Mouse (Mus musculus): Measurements from ENCODE around the gene 4930451I11Rik. TPM values are rescaled to one million over a fixed set of nuclear protein-coding genes. Genes with fewer than 3 reads are reported as not detected.

4930451I11Rik gene
- total RNA-seq, 4 experiments from 2014 or later: 2.3 TPM; not detected in 3

- DNase-seq (ENCODE audit: low spot score in 2 of 2): no peak
Observed at GRCm38 (mm10) chr7:126781661-126782370, 49.6 kb downstream of the 4930451I11Rik start.

- DNase-seq (ENCODE audit: low spot score in 2 of 2): no peak
Observed at GRCm38 (mm10) chr7:126780971-126781635, 50.3 kb downstream of the 4930451I11Rik start, which contains the start of gene Tbx6. TSS of gene Tbx6 (plus strand) at chr7:126781483.

Other genes with a start within 250 kb of the 4930451I11Rik start
- 1 to 10 TPM in 2 of 4 experiments, under 1 TPM in 2; 0.63 to 1.4 (median 1.0) TPM for gene Apobr, start 246.7 kb downstream of the 4930451I11Rik start, total RNA-seq (2022)
- gene Cln3, start 245.8 kb downstream of the 4930451I11Rik start, total RNA-seq (2022): 10 to 100 TPM; 28.5 to 49.0 (median 38.7) TPM
- not detected for gene Il27, start 236.7 kb downstream of the 4930451I11Rik start, total RNA-seq (2022)
- 10 to 100 TPM; 15.3 to 22.6 (median 17.7) TPM for gene Nupr1, start 200.8 kb downstream of the 4930451I11Rik start, total RNA-seq (2022)
- 10 to 100 TPM; 28.4 to 39.0 (median 33.6) TPM for gene Sgf29, start 182.3 kb downstream of the 4930451I11Rik start, total RNA-seq (2022)
- gene Sult1a1, start 155.2 kb downstream of the 4930451I11Rik start, total RNA-seq (2022): 1 to 10 TPM; 6.3 to 9.0 (median 7.9) TPM
- 10 to 100 TPM; 82.1 to 97.0 (median 90.2) TPM for gene Bola2, start 136.2 kb downstream of the 4930451I11Rik start, total RNA-seq (2022)
- gene Slx1b, start 135.9 kb downstream of the 4930451I11Rik start, total RNA-seq (2022): 10 to 100 TPM; 17.1 to 23.0 (median 19.6) TPM
- 100 to 1,000 TPM; 132 to 162 (median 149) TPM for gene Coro1a, start 123.9 kb downstream of the 4930451I11Rik start, total RNA-seq (2022)
- gene Mapk3, start 72.0 kb downstream of the 4930451I11Rik start, total RNA-seq (2022): 100 to 1,000 TPM; 183 to 207 (median 190) TPM
- gene Gdpd3, start 65.3 kb downstream of the 4930451I11Rik start, total RNA-seq (2022): 1 to 10 TPM; 1.4 to 3.3 (median 2.3) TPM
- gene Ypel3, start 54.7 kb downstream of the 4930451I11Rik start, total RNA-seq (2022): 100 to 1,000 TPM; 256 to 289 (median 278) TPM
- gene Tbx6, start 50.2 kb downstream of the 4930451I11Rik start, total RNA-seq (2022): under 1 TPM; 0.63 to 1.00 (median 0.84) TPM
- 10 to 100 TPM; 48.2 to 56.0 (median 51.2) TPM for gene Ppp4c, start 39.1 kb downstream of the 4930451I11Rik start, total RNA-seq (2022)
- gene Fam57b, start 34.0 kb downstream of the 4930451I11Rik start, total RNA-seq (2022): 10 to 100 TPM; 58.1 to 63.4 (median 59.6) TPM
- gene Doc2a, start 15.8 kb upstream of the 4930451I11Rik start, total RNA-seq (2022): 10 to 100 TPM; 45.6 to 57.5 (median 53.5) TPM
- 10 to 100 TPM; 32.6 to 47.7 (median 40.7) TPM for gene Hirip3, start 30.3 kb upstream of the 4930451I11Rik start, total RNA-seq (2022)
- gene Ino80e, start 30.7 kb upstream of the 4930451I11Rik start, total RNA-seq (2022): 10 to 100 TPM; 48.0 to 61.8 (median 51.8) TPM
- 100 to 1,000 TPM; 146 to 153 (median 152) TPM for gene Taok2, start 53.1 kb upstream of the 4930451I11Rik start, total RNA-seq (2022)
- gene Tmem219, start 91.3 kb upstream of the 4930451I11Rik start, total RNA-seq (2022): 10 to 100 TPM; 20.8 to 25.4 (median 22.8) TPM
- gene Kctd13, start 97.2 kb upstream of the 4930451I11Rik start, total RNA-seq (2022): 100 to 1,000 TPM; 153 to 158 (median 156) TPM
- 10 to 100 TPM; 44.4 to 53.4 (median 50.5) TPM for gene Asphd1, start 117.9 kb upstream of the 4930451I11Rik start, total RNA-seq (2022)
- gene Sez6l2, start 118.9 kb upstream of the 4930451I11Rik start, total RNA-seq (2022): 100 to 1,000 TPM; 419 to 434 (median 424) TPM
- gene Cdipt, start 144.3 kb upstream of the 4930451I11Rik start, total RNA-seq (2022): 100 to 1,000 TPM; 175 to 183 (median 179) TPM
- gene Cdiptos, start 144.5 kb upstream of the 4930451I11Rik start, total RNA-seq (2022): under 1 TPM in 1 of 4 experiments, not detected in 3; 0.61 TPM
- gene Mvp, start 183.0 kb upstream of the 4930451I11Rik start, total RNA-seq (2022): 10 to 100 TPM; 10.9 to 12.6 (median 12.0) TPM
- gene Pagr1b, start 184.8 kb upstream of the 4930451I11Rik start, total RNA-seq (2022): 1 to 10 TPM in 1 of 4 experiments, not detected in 3; 2.5 TPM
- 10 to 100 TPM; 13.2 to 34.8 (median 28.4) TPM for gene Pagr1a, start 185.7 kb upstream of the 4930451I11Rik start, total RNA-seq (2022)
- 10 to 100 TPM; 35.5 to 49.5 (median 45.3) TPM for gene Gm42742, start 189.5 kb upstream of the 4930451I11Rik start, total RNA-seq (2022)
- 100 to 1,000 TPM; 191 to 225 (median 213) TPM for gene Prrt2, start 189.6 kb upstream of the 4930451I11Rik start, total RNA-seq (2022)
- gene Maz, start 195.4 kb upstream of the 4930451I11Rik start, total RNA-seq (2022): 100 to 1,000 TPM; 167 to 197 (median 191) TPM
- gene Kif22, start 210.8 kb upstream of the 4930451I11Rik start, total RNA-seq (2022): 1 to 10 TPM; 2.3 to 7.1 (median 5.3) TPM

Measured in left cerebral cortex, adult 8-10 months (tissue).